In genomic region chr2:106976472-106976871, GRCm38 (mm10) we compare ENCODE assay signal across 18 mouse cellular contexts.
"Had no signal": no experiment of that assay in that cellular context is flagged by ENCODE, and none has a peak within 500 bp of the region (broad histone marks: within the 10 kb centered on the region; RNA-seq: fewer than 3 reads in every experiment).

No protein-coding gene starts in this region.

- H3K27ac ChIP-seq: limb, embryonic 12.5 days; limb, embryonic 15.5 days; liver, embryonic 14.5 days; macrophage; midbrain, embryonic 13.5 days; stomach, embryonic 15.5 days had no signal

- H3K4me3 ChIP-seq: limb, embryonic 12.5 days; limb, embryonic 15.5 days; midbrain, embryonic 13.5 days; stomach, embryonic 15.5 days had no signal

- H3K27me3 ChIP-seq: limb, embryonic 12.5 days; midbrain, embryonic 13.5 days; stomach, embryonic 15.5 days had no signal

- H3K36me3 ChIP-seq: limb, embryonic 12.5 days; limb, embryonic 15.5 days; midbrain, embryonic 13.5 days; stomach, embryonic 15.5 days had no signal

- H3K4me2 ChIP-seq: limb, embryonic 12.5 days; limb, embryonic 15.5 days; liver, embryonic 11.5 days; lung, embryonic 14.5 days; midbrain, embryonic 13.5 days; stomach, embryonic 15.5 days had no signal

- H3K9me3 ChIP-seq: limb, embryonic 12.5 days; limb, embryonic 15.5 days; midbrain, embryonic 13.5 days; stomach, embryonic 15.5 days had no signal

- H3K9ac ChIP-seq: limb, embryonic 12.5 days; limb, embryonic 15.5 days; liver, embryonic 14.5 days; liver, postnatal 0 days; lung, embryonic 14.5 days; midbrain, embryonic 13.5 days; stomach, embryonic 15.5 days had no signal

- DNase-seq: kidney, adult 18-20 months; kidney, adult 9 months; kidney, postnatal 14 days; kidney, postnatal 4 days; left cerebral cortex, postnatal 4 days; liver, postnatal 0 days; lung, embryonic 14.5 days; right cerebral cortex, postnatal 14 days; spleen, adult 18-20 months; thymus, adult 18-20 months; thymus, postnatal 14 days had no signal

- H3K4me1 ChIP-seq: stomach, embryonic 15.5 days had no signal
